Mouse (Mus musculus): ENCODE results near the gene 1110032F04Rik. TPM values are rescaled to one million over a fixed set of nuclear protein-coding genes. Genes with fewer than 3 reads are reported as not detected.
"Not testable (repeated sequence)": the region's sequence is repeated elsewhere in the genome, so short reads cannot be mapped to it uniquely, and the experiment has no call there.

Gene 1110032F04Rik
- 0.27 and 0.41 TPM in 2 replicates for polyA plus RNA-seq (2012; rRNA removed)

- WGBS = 2% methylated on average over 62 of the region's 62 CpGs
These were observed at the start of gene 1110032F04Rik for GRCm38 (mm10) chr3:68869211-68869690. Gene 1110032F04Rik (plus strand): TSS chr3:68869586.

GRCm38 (mm10) chr3:68821406-68821805, 48.0 kb upstream of the 1110032F04Rik start:
- no peak for DNase-seq (ENCODE audit: low read depth, low spot score)
- 40% methylated on average over 4 of the region's 4 CpGs for WGBS

More at GRCm38 (mm10) chr3:68869211-68869690, at the start of gene 1110032F04Rik:
- no peak for DNase-seq (ENCODE audit: low read depth, low spot score)

DNA sequence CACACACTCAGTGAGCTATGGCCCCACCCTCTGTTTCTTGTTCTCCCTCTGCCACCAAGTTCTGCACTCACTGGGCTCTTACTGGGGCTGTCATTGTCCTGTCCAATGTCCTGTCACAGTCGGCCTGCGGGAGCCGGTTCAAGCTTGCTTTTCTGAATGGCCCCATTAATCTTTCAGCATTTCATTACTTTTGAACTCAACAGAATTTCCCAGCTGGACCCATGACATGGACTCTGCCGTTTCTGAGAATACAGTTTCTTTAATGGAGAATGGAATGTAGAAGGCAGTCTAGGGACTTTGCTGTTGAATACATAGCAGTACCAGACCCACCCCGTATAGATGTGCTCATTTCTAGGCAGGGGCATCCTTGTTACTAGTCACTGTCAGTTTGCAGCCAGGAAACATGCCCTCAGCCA, 47.5 kb upstream of the 1110032F04Rik start:
- no peak for DNase-seq (ENCODE audit: low read depth, low spot score)
- 29% methylated on average over 5 of the region's 5 CpGs for WGBS

GRCm38 (mm10) chr3:68823876-68824764, 45.3 kb upstream of the 1110032F04Rik start:
- 46% methylated on average over 15 of the region's 15 CpGs for WGBS
- DNase-seq (ENCODE audit: low read depth, low spot score) = no peak

DNA sequence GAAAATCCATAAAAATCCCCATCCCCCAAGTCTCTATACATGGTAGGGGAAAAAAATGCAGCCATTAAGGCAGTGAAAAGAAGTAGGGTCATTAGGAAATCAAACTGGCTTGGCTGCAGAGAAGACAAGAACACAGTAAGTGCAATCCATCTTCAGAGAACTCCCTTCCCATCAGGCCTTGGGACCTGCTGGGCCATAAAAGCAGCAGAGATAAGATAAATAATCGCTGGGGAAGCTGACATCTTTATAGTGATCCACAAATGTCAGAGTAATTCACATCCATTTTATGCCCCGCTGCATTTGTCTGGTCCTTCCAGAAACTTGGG, 44.7 kb upstream of the 1110032F04Rik start:
- WGBS = 17% methylated on average over 2 of the region's 2 CpGs

DNA sequence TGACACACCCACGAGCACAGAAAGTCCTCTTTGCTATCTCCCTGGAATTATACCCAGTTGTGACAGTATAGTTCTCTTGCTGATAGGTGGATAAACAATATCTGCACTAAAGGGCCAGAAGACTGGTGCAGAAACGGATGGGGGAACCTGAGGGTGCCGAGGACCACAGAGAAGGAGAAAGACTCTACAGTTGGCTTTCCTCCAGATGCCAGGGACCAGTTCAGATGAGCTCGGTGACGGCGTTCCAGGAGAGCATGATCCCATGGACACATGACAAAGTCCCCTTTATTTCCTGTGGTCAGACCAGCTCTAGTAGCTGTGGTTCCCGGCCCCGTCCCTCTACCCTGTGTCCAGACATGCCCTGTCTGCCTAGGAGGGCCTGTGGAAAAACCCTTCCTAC, 44.2 kb upstream of the 1110032F04Rik start:
- no peak for DNase-seq (ENCODE audit: low read depth, low spot score)
- 55% methylated on average over 8 of the region's 8 CpGs for WGBS

More for the DNA sequence above, 44.7 kb upstream of the 1110032F04Rik start:
- DNase-seq (ENCODE audit: low read depth, low spot score) = no peak

GRCm38 (mm10) chr3:68827671-68828070, 41.7 kb upstream of the 1110032F04Rik start:
- WGBS = 86% methylated on average over 5 of the region's 5 CpGs
- no peak for DNase-seq (ENCODE audit: low read depth, low spot score)

DNA sequence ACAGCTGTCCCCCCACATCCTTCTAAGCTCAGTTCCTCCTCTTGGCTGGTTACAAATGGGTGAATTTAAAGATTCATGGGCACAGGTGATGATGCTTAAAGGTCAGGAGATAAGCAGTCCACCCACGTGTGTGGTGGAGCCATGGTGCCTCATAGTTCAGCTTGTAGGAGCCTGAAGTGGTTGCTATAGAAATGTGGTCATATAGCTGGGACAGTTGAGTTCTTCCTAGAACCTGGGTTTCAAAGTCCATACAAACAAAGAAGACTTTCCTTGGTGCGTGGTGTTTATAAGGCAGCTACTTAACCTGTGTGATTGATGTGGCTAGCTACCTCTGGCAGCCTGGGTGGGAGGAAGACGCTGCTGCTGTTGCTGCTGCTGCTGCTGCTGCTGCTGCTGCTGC, 39.4 kb upstream of the 1110032F04Rik start:
- WGBS = 46% methylated on average over 3 of the region's 3 CpGs

GRCm38 (mm10) chr3:68836857-68837499, 32.4 kb upstream of the 1110032F04Rik start:
- WGBS = 88% methylated on average over 6 of the region's 6 CpGs
- DNase-seq (ENCODE audit: low read depth, low spot score) = no peak

More for the DNA sequence above, 39.4 kb upstream of the 1110032F04Rik start:
- DNase-seq (ENCODE audit: low read depth, low spot score) = no peak

DNA sequence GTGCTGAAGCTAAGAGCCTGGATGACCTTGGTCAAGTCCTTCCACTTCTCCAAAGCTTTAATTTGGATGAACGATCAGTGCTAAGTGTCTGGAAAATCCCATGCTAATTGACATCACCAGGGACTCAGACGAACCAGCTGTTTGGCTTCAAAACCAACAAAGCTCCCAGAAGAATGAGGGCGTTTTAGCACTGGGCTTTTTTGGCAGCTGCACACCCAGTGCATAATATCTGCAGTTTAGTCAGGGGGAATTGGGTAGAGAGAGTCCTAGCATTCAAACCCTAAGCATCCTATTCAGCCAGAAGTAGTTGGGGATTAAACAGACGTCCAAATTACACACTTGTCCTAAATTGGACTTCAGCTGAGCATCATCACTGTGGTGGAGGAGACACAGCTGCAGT, 29.2 kb upstream of the 1110032F04Rik start:
- WGBS = 55% methylated on average over 4 of the region's 4 CpGs
- DNase-seq (ENCODE audit: low read depth, low spot score) = no peak

DNA sequence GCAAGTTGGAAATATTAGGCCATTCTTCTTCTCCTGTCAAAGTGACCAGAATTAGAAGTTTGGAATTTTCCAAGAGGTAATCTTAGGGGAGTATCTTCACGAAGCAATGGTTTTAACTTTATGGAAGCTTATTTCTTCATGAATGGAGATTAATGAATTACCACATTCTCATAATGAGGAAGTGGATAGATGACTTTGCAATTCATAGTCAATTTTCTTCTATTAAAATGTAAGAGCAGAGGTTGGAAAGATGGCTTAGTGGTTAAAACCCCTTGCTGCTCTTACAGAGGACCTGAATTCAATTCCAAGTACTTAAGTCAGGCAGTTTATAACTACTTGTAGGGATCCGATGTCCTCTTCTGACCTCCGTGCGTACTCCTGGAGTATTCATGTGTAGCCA, 25.4 kb upstream of the 1110032F04Rik start:
- 87% methylated on average over 4 of the region's 4 CpGs for WGBS
- no peak for DNase-seq (ENCODE audit: low read depth, low spot score)

GRCm38 (mm10) chr3:68848323-68848722, 21.1 kb upstream of the 1110032F04Rik start:
- no peak for DNase-seq (ENCODE audit: low read depth, low spot score)
- 50% methylated on average over 3 of the region's 3 CpGs for WGBS

- 88% methylated on average over 1 of the region's 1 CpGs for WGBS
- no peak for DNase-seq (ENCODE audit: low read depth, low spot score)
These were observed 17.0 kb upstream of the 1110032F04Rik start for GRCm38 (mm10) chr3:68852414-68852813.

GRCm38 (mm10) chr3:68869691-68870567, 543 bp downstream of the 1110032F04Rik start:
- under 1% methylated on average over 96 of the region's 96 CpGs for whole genome bisulfite sequencing
- no peak for DNase-seq (ENCODE audit: low read depth, low spot score)

DNA sequence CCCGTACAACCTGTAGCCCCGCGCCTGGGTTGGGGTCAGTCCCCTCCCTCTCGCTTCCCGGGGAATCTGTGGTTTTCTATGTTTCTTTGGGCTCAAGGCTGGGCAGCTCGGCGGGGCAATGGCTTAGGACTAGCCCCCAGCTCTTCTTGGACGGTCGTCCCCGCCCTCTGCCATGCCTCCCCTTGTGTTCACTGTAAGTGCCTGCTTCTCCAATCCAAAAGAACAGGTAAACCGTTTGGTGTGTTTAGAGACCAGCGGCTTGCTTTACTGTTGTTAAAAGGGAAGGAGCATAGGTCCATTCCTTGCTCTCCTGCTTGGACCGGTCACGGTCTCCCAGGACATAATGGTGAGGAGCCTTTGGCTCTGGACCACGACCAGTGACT, 1.2 kb downstream of the 1110032F04Rik start:
- WGBS = 11% methylated on average over 15 of the region's 15 CpGs
- no peak for DNase-seq (ENCODE audit: low read depth, low spot score)

DNA sequence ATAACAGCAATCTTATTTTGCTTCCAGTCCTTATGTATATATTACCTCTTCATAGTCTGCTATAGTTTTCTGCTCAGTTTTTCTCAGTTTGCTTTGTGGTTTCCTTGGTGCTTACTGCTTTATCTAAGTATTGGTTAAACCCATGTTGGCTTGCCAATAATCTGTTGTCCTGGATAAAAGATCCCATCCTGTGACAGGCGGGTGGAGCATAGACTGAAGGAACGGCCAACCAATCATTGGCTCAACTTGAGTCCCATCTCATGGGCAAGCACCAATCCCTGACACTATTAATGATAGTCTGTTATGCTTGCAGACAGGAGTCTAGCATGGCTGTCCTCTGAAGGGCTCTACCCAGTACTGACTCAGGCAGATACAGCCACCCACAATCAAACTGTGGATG, 4.7 kb downstream of the 1110032F04Rik start:
- WGBS = 81% methylated on average over 2 of the region's 2 CpGs
- no peak for DNase-seq (ENCODE audit: low read depth, low spot score)

- 93% methylated on average over 5 of the region's 5 CpGs for WGBS
- DNase-seq (ENCODE audit: low read depth, low spot score) = no peak
These were observed 17.5 kb downstream of the 1110032F04Rik start for GRCm38 (mm10) chr3:68886845-68887244.

- no peak for DNase-seq (ENCODE audit: low read depth, low spot score)
- WGBS = 35% methylated on average over 4 of the region's 4 CpGs
These were observed 26.0 kb downstream of the 1110032F04Rik start for GRCm38 (mm10) chr3:68895426-68895825.

DNA sequence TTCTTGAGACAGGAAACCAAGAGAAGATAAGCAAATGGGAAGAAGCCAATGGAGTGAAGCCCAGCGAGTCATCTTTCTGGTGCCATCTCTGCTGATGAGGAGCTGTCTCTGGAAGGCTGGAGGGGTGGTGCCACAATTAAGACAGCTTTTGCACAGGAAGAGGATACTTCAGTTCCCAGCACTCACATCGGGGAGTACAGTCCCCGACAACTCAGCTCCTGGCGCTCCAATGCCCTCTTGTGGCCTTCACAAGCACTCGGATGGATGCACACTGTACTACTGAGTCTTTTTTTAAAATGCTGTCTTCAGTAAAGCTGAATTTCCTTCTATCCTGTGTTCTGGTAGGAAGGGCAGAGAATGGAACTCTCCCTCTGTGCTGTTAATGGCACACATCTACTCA, 27.8 kb downstream of the 1110032F04Rik start:
- DNase-seq (ENCODE audit: low read depth, low spot score) = no peak
- 93% methylated on average over 5 of the region's 5 CpGs for WGBS

- WGBS = 95% methylated on average over 20 of the region's 20 CpGs
These were observed 33.2 kb downstream of the 1110032F04Rik start for GRCm38 (mm10) chr3:68902636-68903035.

More at GRCm38 (mm10) chr3:68902636-68903035, 33.2 kb downstream of the 1110032F04Rik start:
- not testable (repeated sequence) for DNase-seq (ENCODE audit: low read depth, low spot score)
